Mouse (Mus musculus) forebrain, embryonic 16.5 days (tissue): ENCODE results near the gene Spc25. TPM values are rescaled to one million over a fixed set of nuclear protein-coding genes. Genes with fewer than 3 reads are reported as not detected.
A peak's percentile ranks its signal among the peaks of the same experiment; 100 is the strongest.

Experiments used
- ATAC-seq: fragments of 200-750 bp; cut with Nextera tagmentation; 2 replicates; pipeline ENCODE4 v1.8.0; 2017; ENCODE audit warnings: mild to moderate bottlenecking, moderate library complexity
- H3K27ac ChIP-seq: fragments of 300-500 bp; sonication (generic); 2 replicates; pipeline ENCODE4 v1.5.1; 2014; ENCODE audit warnings: low read length, control low read depth
- H3K27me3 ChIP-seq: fragments of 300-500 bp; sonication (generic); replicated peaks from 2 replicates; pipeline ENCODE4 v1.6.1; 2014; ENCODE audit warnings: low read length; ENCODE audit not compliant: control insufficient read depth, insufficient read depth
- H3K36me3 ChIP-seq: fragments of 300-500 bp; sonication (generic); 2 replicates; pipeline ENCODE4 v1.6.1; 2014; ENCODE audit not compliant: control insufficient read depth, insufficient read depth
- H3K4me1 ChIP-seq: fragments of 300-500 bp; sonication (generic); replicated peaks from 2 replicates; pipeline ENCODE4 v1.6.1; 2014; ENCODE audit warnings: low read length; ENCODE audit not compliant: control insufficient read depth, insufficient read depth
- H3K4me2 ChIP-seq: fragments of 300-500 bp; sonication (generic); 2 replicates; pipeline ENCODE4 v1.6.1; 2014; ENCODE audit warnings: mild to moderate bottlenecking, low read length, control low read depth
- H3K4me3 ChIP-seq: fragments of 300-500 bp; sonication (generic); replicated peaks from 2 replicates; pipeline ENCODE4 v1.5.1; 2014; ENCODE audit warnings: mild to moderate bottlenecking, low read length, control low read depth
- H3K9ac ChIP-seq: fragments of 300-500 bp; sonication (generic); replicated peaks from 2 replicates; pipeline ENCODE4 v1.6.1; 2014; ENCODE audit warnings: low read depth, low read length, control low read depth
- H3K9me3 ChIP-seq: fragments of 300-500 bp; sonication (generic); 2 replicates; pipeline ENCODE4 v1.6.1; 2016; ENCODE audit warnings: low read length; ENCODE audit not compliant: control insufficient read depth
- WGBS: fragments of 180-500 bp; shearing (Covaris S2); extraction: QIAGEN DNeasy Blood & Tissue Kit; methylation state at CpG from one replicate; pipeline ENCODE4 v1.1.7; 2014; 5-methylcytosine and 5-hydroxymethylcytosine counted together
- polyA plus RNA-seq: library from polyadenylated mRNA; unstranded; fragments of >200 nt; fragmentation: Nextera tagmentation; extraction: Ambion mirVana; gene quantifications from 2 replicates; pipeline ENCODE4 v1.2.1, GENCODE M21; 2015

The Spc25 gene
- polyA plus RNA-seq, 1 experiment from 2014 or later, result 78.5 TPM

DNA sequence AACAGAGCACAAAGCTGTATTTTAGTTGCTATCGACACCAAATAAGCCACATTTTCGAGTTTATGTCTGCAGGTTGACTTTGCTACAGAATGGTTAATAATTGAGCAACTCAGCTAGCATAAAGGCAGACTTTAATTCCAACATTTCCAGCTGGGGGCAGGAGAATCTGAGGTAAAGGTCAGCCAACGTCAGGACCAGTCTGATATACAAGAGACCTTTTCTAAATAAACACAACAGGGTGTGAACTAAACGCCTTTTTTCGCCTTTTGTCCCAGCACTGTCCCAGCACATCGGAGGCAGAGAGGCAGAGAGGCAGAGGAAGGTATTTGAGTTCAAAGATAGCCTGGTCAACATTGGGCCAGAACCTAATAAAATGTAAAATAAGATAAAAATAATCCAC lies 809 bp downstream of the Spc25 start:
- Histone ChIP-seq H3K36me3 (no peaks in the 10 kb centered on the region; the same call in 1 of the 2 replicates), H3K9ac (peak overlapping the region; percentile 20), H3K4me2 (peak overlapping the region; percentile 77), H3K9me3 (no peaks in the 10 kb centered on the region), H3K4me3 (peak overlapping the region; percentile 76), H3K27ac (no peak overlapping the region), H3K4me1 (peaks cover 12% of the 10 kb centered on the region; the same call in 1 of the 2 replicates), H3K27me3 (no peaks in the 10 kb centered on the region)
- no peak for ATAC-seq
- WGBS, result 13% methylated on average over 6 of the region's 6 CpGs

DNA sequence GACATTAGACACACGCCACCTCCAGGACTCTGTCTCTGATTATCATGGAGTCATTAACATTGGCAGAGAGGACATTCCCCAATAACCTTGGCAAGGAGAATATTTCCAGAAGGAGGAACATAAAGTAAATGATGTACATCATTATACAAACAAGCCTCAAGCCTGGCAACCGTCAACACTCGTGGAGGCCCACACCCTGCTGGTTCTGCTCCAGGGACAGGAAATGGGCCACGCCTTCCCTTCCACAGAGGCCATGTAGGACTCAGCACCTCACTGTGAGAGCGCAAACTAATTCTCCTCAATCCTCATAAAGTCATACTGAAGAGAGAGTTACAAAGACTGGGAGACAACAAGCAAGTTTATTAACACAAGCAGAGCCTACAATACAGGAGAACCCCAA lies 12.4 kb downstream of the Spc25 start:
- no peak overlapping the region for H3K27ac ChIP-seq

DNA sequence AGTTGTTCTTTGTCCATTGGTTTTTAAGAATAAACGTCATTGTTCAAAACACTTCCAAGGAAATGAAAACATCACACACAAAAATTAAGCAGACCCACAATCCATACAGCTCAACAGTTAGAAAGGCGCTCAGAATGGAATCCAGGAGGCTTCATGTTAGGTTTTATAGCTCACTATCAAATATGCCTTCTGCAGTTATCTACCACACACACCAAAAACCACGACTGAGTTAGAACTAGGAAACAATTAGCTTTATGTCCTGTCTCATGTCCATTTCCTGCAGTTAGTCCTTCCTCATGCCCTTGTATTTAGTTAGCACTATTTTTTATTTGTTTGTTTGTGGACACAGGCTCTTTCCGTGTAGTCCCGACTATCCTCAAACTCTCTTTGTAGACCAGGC lies 14.9 kb downstream of the Spc25 start:
- H3K4me3 ChIP-seq, result no peak overlapping the region
- no peaks in the 10 kb centered on the region for H3K4me1 ChIP-seq
- peaks cover 6% of the 10 kb centered on the region; the same call in 1 of the 2 replicates for H3K36me3 ChIP-seq
- 93% methylated on average over 5 of the region's 5 CpGs for WGBS
- H3K4me2 ChIP-seq, result no peak overlapping the region
- H3K27ac ChIP-seq, result no peak overlapping the region
- H3K27me3 ChIP-seq, result no peaks in the 10 kb centered on the region
- H3K9ac ChIP-seq, result no peak overlapping the region
- ATAC-seq, result no peak
- no peaks in the 10 kb centered on the region for H3K9me3 ChIP-seq

More for the DNA sequence above, 12.4 kb downstream of the Spc25 start:
- H3K4me2 ChIP-seq, result no peak overlapping the region
- peaks cover 6% of the 10 kb centered on the region; the same call in 1 of the 2 replicates for H3K36me3 ChIP-seq
- WGBS, result 86% methylated on average over 5 of the region's 5 CpGs
- H3K27me3 ChIP-seq, result no peaks in the 10 kb centered on the region
- H3K4me3 ChIP-seq, result no peak overlapping the region
- no peaks in the 10 kb centered on the region for H3K9me3 ChIP-seq
- no peaks in the 10 kb centered on the region for H3K4me1 ChIP-seq
- no peak for ATAC-seq
- H3K9ac ChIP-seq, result no peak overlapping the region

DNA sequence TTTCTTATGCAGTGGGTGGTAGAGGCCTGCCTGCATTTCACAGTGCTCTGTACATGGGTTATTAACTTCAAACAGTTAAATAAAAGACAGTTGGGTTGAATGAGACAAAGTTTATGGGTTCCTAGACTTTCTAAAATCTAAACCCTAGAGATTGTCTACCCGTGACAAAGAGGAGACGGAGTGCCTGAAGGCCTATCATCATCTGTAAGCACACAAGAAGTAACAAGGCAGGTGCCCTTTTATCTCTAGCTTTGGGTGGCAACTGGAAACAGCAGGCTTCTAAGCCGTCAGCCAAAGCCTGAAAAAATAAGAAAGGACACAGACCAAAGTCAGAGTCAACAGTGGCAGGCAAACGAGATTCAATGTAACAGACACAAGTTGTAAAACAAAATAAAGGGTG lies 16.8 kb downstream of the Spc25 start:
- Histone ChIP-seq H3K27ac (no peak overlapping the region), H3K4me2 (no peak overlapping the region), H3K27me3 (no peaks in the 10 kb centered on the region), H3K9me3 (no peaks in the 10 kb centered on the region), H3K9ac (no peak overlapping the region), H3K4me1 (no peaks in the 10 kb centered on the region), H3K4me3 (no peak overlapping the region), H3K36me3 (peaks cover 6% of the 10 kb centered on the region; the same call in 1 of the 2 replicates)
- ATAC-seq, result no peak
- 70% methylated on average over 4 of the region's 4 CpGs for WGBS

DNA sequence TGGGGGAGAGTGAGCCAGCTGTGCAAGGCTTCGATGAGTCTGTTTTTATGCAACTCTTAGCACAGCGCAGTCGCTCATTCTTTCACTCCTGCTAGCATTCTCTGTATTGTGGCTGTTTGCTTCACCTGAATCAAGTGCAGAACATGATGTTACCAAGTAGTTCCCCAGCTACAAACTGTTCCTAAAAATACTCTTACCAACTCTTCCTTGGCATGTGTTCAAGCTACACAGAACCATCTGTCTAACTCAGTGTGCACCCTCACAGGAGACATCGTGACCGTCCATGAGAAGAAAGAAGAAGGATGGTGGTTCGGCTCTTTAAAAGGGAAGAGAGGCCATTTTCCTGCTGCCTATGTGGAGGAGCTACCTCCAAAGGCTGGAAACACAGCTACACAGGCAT lies 17.3 kb downstream of the Spc25 start:
- Histone ChIP-seq H3K4me3 (no peak overlapping the region), H3K9me3 (no peaks in the 10 kb centered on the region), H3K4me2 (no peak overlapping the region), H3K36me3 (peaks cover 3% of the 10 kb centered on the region; the same call in 1 of the 2 replicates), H3K9ac (no peak overlapping the region), H3K27me3 (no peaks in the 10 kb centered on the region), H3K27ac (no peak overlapping the region), H3K4me1 (no peaks in the 10 kb centered on the region)
- no peak for ATAC-seq
- WGBS, result 89% methylated on average over 6 of the region's 6 CpGs

DNA sequence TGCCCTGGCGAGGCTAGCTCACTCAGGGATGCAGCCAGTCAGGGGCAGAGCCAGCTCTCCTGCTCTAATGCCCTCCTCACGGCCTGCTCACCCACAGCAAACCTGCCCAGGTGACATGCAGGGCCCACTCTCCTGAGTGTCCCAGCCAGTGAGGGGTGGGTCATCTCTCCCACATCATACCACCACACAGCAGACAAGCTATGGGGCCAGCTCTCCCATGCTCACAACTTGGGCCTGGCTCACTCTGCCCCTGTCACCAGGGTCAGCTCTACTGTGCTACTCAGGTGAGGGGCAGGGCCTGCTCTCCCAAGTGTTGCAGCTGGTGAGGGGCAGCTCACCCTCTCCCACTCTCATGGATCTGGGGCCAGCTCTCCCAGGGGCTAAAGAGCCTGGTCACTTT lies 18.0 kb downstream of the Spc25 start:
- 79% methylated on average over 2 of the region's 2 CpGs for WGBS
- ATAC-seq, result no peak

DNA sequence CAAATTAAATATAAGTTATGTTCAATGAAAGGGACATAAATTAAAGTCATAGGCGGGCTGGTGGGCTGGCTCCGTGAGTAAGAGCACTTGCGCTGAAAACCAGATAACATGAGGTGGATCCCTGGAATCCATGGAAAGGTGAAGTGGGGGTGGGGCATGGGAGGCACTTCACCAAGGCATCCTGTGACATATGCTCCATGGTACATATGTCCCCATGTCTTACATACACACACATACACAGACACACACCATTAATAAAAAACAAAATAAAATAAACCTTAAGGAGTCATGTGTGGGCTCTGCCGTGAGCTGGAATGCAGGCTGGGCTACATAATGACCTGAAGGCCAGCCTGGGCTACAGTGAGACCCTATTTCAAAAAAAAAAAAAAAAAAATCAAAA lies 26.3 kb downstream of the Spc25 start:
- WGBS, result 95% methylated on average over 4 of the region's 4 CpGs

More for the DNA sequence above, 18.0 kb downstream of the Spc25 start:
- H3K9ac ChIP-seq, result no peak overlapping the region
- no peak overlapping the region for H3K27ac ChIP-seq
- no peaks in the 10 kb centered on the region for H3K36me3 ChIP-seq
- H3K4me1 ChIP-seq, result no peaks in the 10 kb centered on the region
- H3K4me3 ChIP-seq, result no peak overlapping the region
- H3K9me3 ChIP-seq, result no peaks in the 10 kb centered on the region
- H3K27me3 ChIP-seq, result no peaks in the 10 kb centered on the region
- H3K4me2 ChIP-seq, result no peak overlapping the region

DNA sequence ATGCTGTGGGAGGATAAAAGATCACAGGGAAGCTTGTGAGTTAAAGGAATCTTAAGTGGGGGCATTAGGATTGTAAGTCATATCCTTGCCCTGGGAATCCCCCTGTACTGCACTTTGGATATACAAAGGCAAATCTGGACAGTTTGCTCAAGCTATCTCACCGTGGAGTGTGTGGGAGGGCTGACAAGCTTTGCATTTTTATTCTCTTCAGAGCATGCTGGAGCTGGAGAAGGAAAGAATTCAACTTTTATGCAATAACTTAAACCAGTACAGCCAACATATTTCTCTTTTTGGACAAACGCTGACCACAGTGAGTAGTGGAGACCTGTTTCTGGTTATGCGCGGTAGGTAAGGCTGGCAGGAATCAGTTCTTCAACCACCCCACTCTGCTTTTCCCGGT lies 30.7 kb downstream of the Spc25 start:
- no peak for ATAC-seq
- no peaks in the 10 kb centered on the region for H3K9me3 ChIP-seq
- 88% methylated on average over 5 of the region's 5 CpGs for WGBS

More for the DNA sequence above, 26.3 kb downstream of the Spc25 start:
- Histone ChIP-seq H3K4me2 (no peak overlapping the region), H3K27ac (no peak overlapping the region), H3K36me3 (no peaks in the 10 kb centered on the region), H3K9me3 (no peaks in the 10 kb centered on the region), H3K9ac (no peak overlapping the region), H3K4me3 (no peak overlapping the region), H3K4me1 (no peaks in the 10 kb centered on the region), H3K27me3 (no peaks in the 10 kb centered on the region)
- ATAC-seq, result no peak

DNA sequence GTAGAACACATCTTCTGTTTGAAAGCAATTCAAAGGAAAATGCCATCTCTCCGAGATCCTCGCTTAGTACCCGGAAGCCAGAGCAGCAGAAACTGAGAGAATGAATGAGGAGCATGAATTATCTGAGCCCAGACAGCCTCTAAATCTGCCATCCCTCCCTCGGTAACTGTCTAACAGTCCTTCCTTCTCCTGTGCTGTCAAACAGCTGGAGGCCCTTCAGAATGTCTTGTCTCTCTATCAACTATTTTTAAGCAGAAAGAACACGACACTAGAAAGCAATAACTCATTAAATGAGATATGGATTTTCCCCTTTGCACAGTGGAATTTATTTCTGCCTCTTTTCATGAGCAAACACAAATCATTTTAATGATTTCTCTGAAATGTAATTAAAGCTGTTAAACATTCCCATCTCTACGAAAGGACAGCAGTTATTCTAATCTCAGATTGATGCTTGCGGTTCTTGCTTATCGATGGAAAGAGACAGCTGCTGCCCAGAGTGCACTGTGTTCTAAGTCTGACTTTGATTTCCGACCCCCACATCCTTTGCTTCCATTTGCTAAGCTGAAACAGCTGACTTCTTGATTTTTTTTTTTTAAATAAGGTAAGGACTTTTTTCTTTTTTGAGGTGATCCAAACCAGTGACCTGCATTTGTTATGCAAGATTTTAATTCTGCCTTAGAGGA lies 35.5 kb downstream of the Spc25 start:
- Histone ChIP-seq H3K4me2 (no peak overlapping the region), H3K27me3 (no peaks in the 10 kb centered on the region), H3K27ac (no peak overlapping the region), H3K36me3 (no peaks in the 10 kb centered on the region), H3K4me3 (no peak overlapping the region), H3K9ac (no peak overlapping the region), H3K4me1 (no peaks in the 10 kb centered on the region), H3K9me3 (no peaks in the 10 kb centered on the region)
- no peak for ATAC-seq
- WGBS, result 79% methylated on average over 9 of the region's 9 CpGs

More for the DNA sequence above, 30.7 kb downstream of the Spc25 start:
- Histone ChIP-seq H3K4me1 (no peaks in the 10 kb centered on the region), H3K4me3 (no peak overlapping the region), H3K27me3 (no peaks in the 10 kb centered on the region), H3K27ac (no peak overlapping the region), H3K4me2 (no peak overlapping the region), H3K36me3 (no peaks in the 10 kb centered on the region), H3K9ac (no peak overlapping the region)
